Mouse (Mus musculus): Measurements from ENCODE around the gene Heatr5a. TPM values are rescaled to one million over a fixed set of nuclear protein-coding genes. Genes with fewer than 3 reads are reported as not detected.

Heatr5a gene
- polyA plus RNA-seq, 1 experiment from 2014 or later, result 12.1 TPM

- Histone ChIP-seq H3K27ac (no peak overlapping the region), H3K9me3 (no peaks in the 10 kb centered on the region), H3K36me3 (peaks cover 47% of the 10 kb centered on the region), H3K9ac (no peak overlapping the region), H3K4me3 (no peak overlapping the region), H3K4me2 (no peak overlapping the region), H3K27me3 (no peaks in the 10 kb centered on the region), H3K4me1 (no peaks in the 10 kb centered on the region)
- WGBS, result 84% methylated on average over 5 of the region's 5 CpGs
- no peak for ATAC-seq (ENCODE audit: insufficient number of reproducible peaks, low FRiP score, low TSS enrichment, low read depth)
Observed at GRCm38 (mm10) chr12:51909202-51909601, 61.9 kb downstream of the Heatr5a start.

- Histone ChIP-seq H3K36me3 (peaks cover 37% of the 10 kb centered on the region), H3K27ac (no peak overlapping the region), H3K9me3 (no peaks in the 10 kb centered on the region), H3K27me3 (no peaks in the 10 kb centered on the region), H3K4me2 (no peak overlapping the region), H3K4me1 (no peaks in the 10 kb centered on the region), H3K9ac (no peak overlapping the region), H3K4me3 (no peak overlapping the region)
- no peak for ATAC-seq (ENCODE audit: insufficient number of reproducible peaks, low FRiP score, low TSS enrichment, low read depth)
- WGBS, result 74% methylated on average over 3 of the region's 3 CpGs
Observed at GRCm38 (mm10) chr12:51907543-51907942, 63.6 kb downstream of the Heatr5a start.

- H3K36me3 ChIP-seq, result peaks cover 47% of the 10 kb centered on the region
- no peak overlapping the region for H3K9ac ChIP-seq
- no peaks in the 10 kb centered on the region for H3K27me3 ChIP-seq
- WGBS, result 73% methylated on average over 7 of the region's 7 CpGs
- no peak for ATAC-seq (ENCODE audit: insufficient number of reproducible peaks, low FRiP score, low TSS enrichment, low read depth)
- no peak overlapping the region for H3K4me2 ChIP-seq
- no peak overlapping the region for H3K4me3 ChIP-seq
- H3K9me3 ChIP-seq, result no peaks in the 10 kb centered on the region
- no peaks in the 10 kb centered on the region for H3K4me1 ChIP-seq
- no peak overlapping the region for H3K27ac ChIP-seq
Observed at GRCm38 (mm10) chr12:51900551-51900950, 70.6 kb downstream of the Heatr5a start.

- H3K4me3 ChIP-seq, result no peak overlapping the region
- no peak overlapping the region for H3K9ac ChIP-seq
- ATAC-seq (ENCODE audit: insufficient number of reproducible peaks, low FRiP score, low TSS enrichment, low read depth), result no peak
- no peak overlapping the region for H3K27ac ChIP-seq
- 66% methylated on average over 4 of the region's 4 CpGs for WGBS
- no peaks in the 10 kb centered on the region for H3K4me1 ChIP-seq
- no peaks in the 10 kb centered on the region for H3K27me3 ChIP-seq
- H3K9me3 ChIP-seq, result no peaks in the 10 kb centered on the region
- peaks cover 58% of the 10 kb centered on the region for H3K36me3 ChIP-seq
- no peak overlapping the region for H3K4me2 ChIP-seq
Observed at GRCm38 (mm10) chr12:51896901-51897300, 74.2 kb downstream of the Heatr5a start.

- Histone ChIP-seq H3K9ac (no peak overlapping the region), H3K36me3 (peaks cover 70% of the 10 kb centered on the region), H3K9me3 (no peaks in the 10 kb centered on the region), H3K27me3 (no peaks in the 10 kb centered on the region), H3K4me2 (no peak overlapping the region), H3K27ac (no peak overlapping the region), H3K4me1 (no peaks in the 10 kb centered on the region), H3K4me3 (no peak overlapping the region)
- no peak for ATAC-seq (ENCODE audit: insufficient number of reproducible peaks, low FRiP score, low TSS enrichment, low read depth)
- WGBS, result 93% methylated on average over 12 of the region's 12 CpGs
Observed at GRCm38 (mm10) chr12:51888609-51889008, 82.5 kb downstream of the Heatr5a start.

- Histone ChIP-seq H3K36me3 (peaks cover 70% of the 10 kb centered on the region), H3K27ac (no peak overlapping the region), H3K27me3 (no peaks in the 10 kb centered on the region), H3K9me3 (no peaks in the 10 kb centered on the region), H3K9ac (no peak overlapping the region), H3K4me1 (no peaks in the 10 kb centered on the region), H3K4me3 (no peak overlapping the region), H3K4me2 (no peak overlapping the region)
- WGBS, result 80% methylated on average over 11 of the region's 11 CpGs
- ATAC-seq (ENCODE audit: insufficient number of reproducible peaks, low FRiP score, low TSS enrichment, low read depth), result no peak
Observed at GRCm38 (mm10) chr12:51887301-51888290, 83.5 kb downstream of the Heatr5a start.

GRCm38 (mm10) chr12:51886369-51886768, 84.8 kb downstream of the Heatr5a start:
- WGBS, result 92% methylated on average over 6 of the region's 6 CpGs
- Histone ChIP-seq H3K27ac (no peak overlapping the region), H3K9ac (no peak overlapping the region), H3K36me3 (peaks cover 74% of the 10 kb centered on the region), H3K4me2 (no peak overlapping the region), H3K4me1 (no peaks in the 10 kb centered on the region), H3K4me3 (no peak overlapping the region), H3K9me3 (no peaks in the 10 kb centered on the region), H3K27me3 (no peaks in the 10 kb centered on the region)
- ATAC-seq (ENCODE audit: insufficient number of reproducible peaks, low FRiP score, low TSS enrichment, low read depth), result no peak

- H3K4me1 ChIP-seq, result no peaks in the 10 kb centered on the region
- H3K4me3 ChIP-seq, result no peak overlapping the region
- WGBS, result 85% methylated on average over 2 of the region's 2 CpGs
- no peak for ATAC-seq (ENCODE audit: insufficient number of reproducible peaks, low FRiP score, low TSS enrichment, low read depth)
- H3K9me3 ChIP-seq, result no peaks in the 10 kb centered on the region
- H3K9ac ChIP-seq, result no peak overlapping the region
- peaks cover 73% of the 10 kb centered on the region for H3K36me3 ChIP-seq
- no peaks in the 10 kb centered on the region for H3K27me3 ChIP-seq
- no peak overlapping the region for H3K4me2 ChIP-seq
- H3K27ac ChIP-seq, result no peak overlapping the region
Observed at GRCm38 (mm10) chr12:51884801-51885200, 86.3 kb downstream of the Heatr5a start.

- peaks cover 70% of the 10 kb centered on the region for H3K36me3 ChIP-seq
- WGBS, result 95% methylated on average over 9 of the region's 9 CpGs
- H3K27ac ChIP-seq, result no peak overlapping the region
- H3K4me2 ChIP-seq, result no peak overlapping the region
- H3K4me3 ChIP-seq, result no peak overlapping the region
- ATAC-seq (ENCODE audit: insufficient number of reproducible peaks, low FRiP score, low TSS enrichment, low read depth), result no peak
- H3K27me3 ChIP-seq, result no peaks in the 10 kb centered on the region
- H3K9ac ChIP-seq, result no peak overlapping the region
- no peaks in the 10 kb centered on the region for H3K4me1 ChIP-seq
- no peaks in the 10 kb centered on the region for H3K9me3 ChIP-seq
Observed at GRCm38 (mm10) chr12:51883297-51883805, 87.8 kb downstream of the Heatr5a start.

GRCm38 (mm10) chr12:51882606-51883296, 88.4 kb downstream of the Heatr5a start:
- Histone ChIP-seq H3K9ac (no peak overlapping the region), H3K36me3 (peaks cover 70% of the 10 kb centered on the region), H3K9me3 (no peaks in the 10 kb centered on the region), H3K27ac (no peak overlapping the region; the same call in 1 of the 2 replicates), H3K4me2 (no peak overlapping the region), H3K4me1 (no peaks in the 10 kb centered on the region), H3K4me3 (no peak overlapping the region), H3K27me3 (no peaks in the 10 kb centered on the region)
- WGBS, result 82% methylated on average over 6 of the region's 6 CpGs
- ATAC-seq (ENCODE audit: insufficient number of reproducible peaks, low FRiP score, low TSS enrichment, low read depth), result no peak

GRCm38 (mm10) chr12:51881775-51882174, 89.3 kb downstream of the Heatr5a start:
- WGBS, result 90% methylated on average over 2 of the region's 2 CpGs
- Histone ChIP-seq H3K9me3 (no peaks in the 10 kb centered on the region), H3K4me1 (no peaks in the 10 kb centered on the region), H3K27ac (no peak overlapping the region), H3K4me2 (no peak overlapping the region), H3K9ac (no peak overlapping the region), H3K27me3 (no peaks in the 10 kb centered on the region), H3K36me3 (peaks cover 72% of the 10 kb centered on the region), H3K4me3 (no peak overlapping the region)
- no peak for ATAC-seq (ENCODE audit: insufficient number of reproducible peaks, low FRiP score, low TSS enrichment, low read depth)

Data from limb, embryonic 15.5 days (tissue).